ENCODE assay signal across 9 mouse cellular contexts in genomic region chr5:54796953-54797450, GRCm38 (mm10).
DNase-seq lines count a peak whose midpoint lies in the region; ATAC-seq lines count a peak whose summit lies in the region.
"Had no signal": no experiment of that assay in that cellular context is flagged by ENCODE, and none has a peak within 500 bp of the region (broad histone marks: within the 10 kb centered on the region; RNA-seq: fewer than 3 reads in every experiment).

No protein-coding gene starts in this region.

- 42% methylated on average over 6 of the region's 6 CpGs for WGBS in embryonic facial prominence, embryonic 14.5 days
- 30% methylated on average over 6 of the region's 6 CpGs for WGBS in intestine, embryonic 14.5 days
- WGBS in midbrain, embryonic 16.5 days: 14% methylated on average over 6 of the region's 6 CpGs

- no peaks in the 10 kb centered on the region for H3K36me3 ChIP-seq in embryonic facial prominence, embryonic 14.5 days (ENCODE audit: control insufficient read depth, insufficient read depth, low read length)
- H3K36me3 ChIP-seq in intestine, embryonic 14.5 days (ENCODE audit: control insufficient read depth, insufficient read depth, low read length): no peaks in the 10 kb centered on the region
- no peaks in the 10 kb centered on the region for H3K36me3 ChIP-seq in midbrain, embryonic 16.5 days (ENCODE audit: control insufficient read depth, insufficient read depth, low read length)

- no peaks in the 10 kb centered on the region for H3K9me3 ChIP-seq in embryonic facial prominence, embryonic 14.5 days (ENCODE audit: control insufficient read depth, low read length)
- H3K9me3 ChIP-seq in intestine, embryonic 14.5 days (ENCODE audit: control insufficient read depth, low read length): no peaks in the 10 kb centered on the region
- no peaks in the 10 kb centered on the region for H3K9me3 ChIP-seq in midbrain, embryonic 16.5 days (replicated peaks; ENCODE audit: control insufficient read depth, low read length, poor library complexity, severe bottlenecking)

- DNase-seq in ES-CJ7 (ENCODE audit: low read depth, low spot score): peak; percentile 31
- peak; percentile 37 for DNase-seq in adrenal gland, postnatal 14 days
- DNase-seq in embryonic facial prominence, embryonic 14.5 days (ENCODE audit: low spot score): peak; percentile 83
- peak; percentile 67 for DNase-seq in intestine, embryonic 14.5 days (ENCODE audit: low spot score)
- peak; percentile 28 to 77 for DNase-seq in left cerebral cortex, adult 9 months (ENCODE audit: low spot score in 2 of 2)
- no peak for DNase-seq in urinary bladder, adult 2 months (ENCODE audit: low spot score)

- ATAC-seq in embryonic facial prominence, embryonic 14.5 days (ENCODE audit: low read depth): peak; percentile 85
- peak; percentile 78; the same call in 1 of the 2 replicates for ATAC-seq in intestine, embryonic 14.5 days (replicated peaks; ENCODE audit: low FRiP score, low TSS enrichment, low read depth)
- peak; percentile 97 for ATAC-seq in midbrain, embryonic 16.5 days
- no peak for ATAC-seq in activated CD4-positive, CD25-positive, alpha-beta regulatory T cell, adult 4 months

- no peak overlapping the region for H3K27ac ChIP-seq in embryonic facial prominence, embryonic 14.5 days (replicated peaks; ENCODE audit: low read depth, low read length)
- no peak overlapping the region for H3K27ac ChIP-seq in intestine, embryonic 14.5 days (ENCODE audit: low read depth)
- peak overlapping the region; percentile 53 for H3K27ac ChIP-seq in midbrain, embryonic 16.5 days (ENCODE audit: low read length)

- no peak overlapping the region for H3K9ac ChIP-seq in embryonic facial prominence, embryonic 14.5 days (ENCODE audit: low read depth, low read length)
- H3K9ac ChIP-seq in intestine, embryonic 14.5 days (ENCODE audit: low read length): no peak overlapping the region
- H3K9ac ChIP-seq in midbrain, embryonic 16.5 days (ENCODE audit: low read depth, low read length): no peak overlapping the region

- no peak overlapping the region for H3K4me2 ChIP-seq in embryonic facial prominence, embryonic 14.5 days (ENCODE audit: low read depth, low read length)
- H3K4me2 ChIP-seq in intestine, embryonic 14.5 days (ENCODE audit: low read length): no peak overlapping the region
- no peak overlapping the region for H3K4me2 ChIP-seq in midbrain, embryonic 16.5 days (ENCODE audit: low read length)

- H3K4me1 ChIP-seq in embryonic facial prominence, embryonic 14.5 days (ENCODE audit: control insufficient read depth, insufficient read depth, low read length): no peaks in the 10 kb centered on the region
- peaks cover 8% of the 10 kb centered on the region; the same call in 1 of the 2 replicates for H3K4me1 ChIP-seq in intestine, embryonic 14.5 days (replicated peaks; ENCODE audit: control insufficient read depth, insufficient read depth, low read length)
- H3K4me1 ChIP-seq in midbrain, embryonic 16.5 days (ENCODE audit: control insufficient read depth, insufficient read depth, low read length): peaks cover 12% of the 10 kb centered on the region

- H3K4me3 ChIP-seq in embryonic facial prominence, embryonic 14.5 days (ENCODE audit: low read depth, low read length): no peak overlapping the region
- no peak overlapping the region for H3K4me3 ChIP-seq in intestine, embryonic 14.5 days (ENCODE audit: low read depth, low read length)
- no peak overlapping the region for H3K4me3 ChIP-seq in midbrain, embryonic 16.5 days (ENCODE audit: low read depth, low read length)
- H3K4me3 ChIP-seq: myocyte had no signal

- H3K27me3 ChIP-seq in embryonic facial prominence, embryonic 14.5 days (replicated peaks; ENCODE audit: control insufficient read depth, insufficient read depth, low read length): no peaks in the 10 kb centered on the region
- no peaks in the 10 kb centered on the region for H3K27me3 ChIP-seq in intestine, embryonic 14.5 days (replicated peaks; ENCODE audit: control insufficient read depth, insufficient read depth, low read length)
- H3K27me3 ChIP-seq in midbrain, embryonic 16.5 days (ENCODE audit: control insufficient read depth, insufficient read depth, low read depth, low read length): no peaks in the 10 kb centered on the region; the same call in 1 of the 2 replicates
